Mouse (Mus musculus): ENCODE results near the gene Dennd5a.
"Not testable (repeated sequence)": the region's sequence is repeated elsewhere in the genome, so short reads cannot be mapped to it uniquely, and the experiment has no call there.

Dennd5a gene

DNA sequence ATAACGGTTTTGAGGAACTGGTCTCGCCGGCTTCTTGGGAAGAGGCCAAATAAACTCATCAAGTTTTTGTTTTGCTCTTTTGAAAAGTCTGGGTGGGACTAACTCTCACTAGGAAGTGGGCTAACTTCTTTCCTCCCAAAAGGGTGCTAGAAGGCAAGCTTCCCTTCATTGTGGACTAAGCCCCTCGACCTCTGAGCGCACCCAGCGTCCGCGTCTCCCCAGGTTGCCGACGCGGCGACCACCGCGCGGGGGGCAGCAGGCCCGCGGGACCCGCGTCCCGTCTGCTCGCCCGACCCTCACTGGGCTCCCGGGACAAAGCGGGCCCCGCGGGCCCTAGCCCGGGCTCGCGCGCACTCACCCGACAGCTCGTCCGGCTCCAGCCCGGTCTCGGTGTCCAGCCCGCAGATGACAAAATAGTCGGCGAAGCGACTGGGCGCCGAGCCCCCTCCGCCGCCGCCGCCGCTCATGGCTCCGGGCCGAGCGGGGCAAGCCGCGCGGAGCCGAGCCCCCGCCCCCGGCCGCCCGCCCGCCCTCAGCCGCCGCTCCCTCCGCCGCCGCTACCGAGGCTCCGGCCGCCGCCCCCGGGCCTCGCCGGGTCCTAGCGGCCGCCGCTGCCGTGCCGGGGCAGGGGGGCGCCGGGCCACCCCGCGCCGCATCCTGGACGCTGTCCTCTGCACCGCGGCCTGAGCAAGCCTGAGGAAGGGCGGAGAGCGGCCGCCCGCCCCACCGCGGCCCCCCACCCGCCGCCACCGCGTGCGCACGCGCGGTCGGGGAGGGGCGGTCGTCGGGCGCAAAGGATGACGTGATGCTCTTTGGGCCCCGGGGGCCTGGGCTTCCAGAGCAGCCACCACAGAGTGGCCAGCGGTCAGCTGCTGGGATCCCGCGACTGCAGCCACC is at the start of gene Dennd5a:
TSS of gene Dennd5a (minus strand) at position 755 of the 897 bp plus-strand sequence.
- peak; percentile 66 for DNase-seq (ENCODE audit: low spot score)

DNA sequence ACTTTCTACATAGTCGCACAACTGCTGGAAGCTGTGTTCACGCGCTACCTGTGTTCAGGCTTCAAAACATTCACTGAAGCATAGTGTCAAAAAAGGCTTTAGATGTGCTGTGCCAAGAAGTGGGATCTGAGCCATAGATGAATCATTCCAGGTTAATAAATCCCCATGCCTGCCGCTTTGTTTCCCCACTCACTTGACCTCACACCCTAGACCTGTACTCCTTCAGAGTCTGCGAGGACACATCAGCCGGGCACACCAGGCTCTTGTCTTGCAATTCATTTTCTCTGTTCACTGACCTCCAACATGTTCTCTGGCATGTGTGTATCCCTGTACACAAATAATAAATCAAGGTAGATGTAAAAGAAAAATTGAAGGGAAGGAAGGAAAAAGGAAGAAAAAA is 48.8 kb upstream of the Dennd5a start:
- DNase-seq (ENCODE audit: low spot score): no peak

DNA sequence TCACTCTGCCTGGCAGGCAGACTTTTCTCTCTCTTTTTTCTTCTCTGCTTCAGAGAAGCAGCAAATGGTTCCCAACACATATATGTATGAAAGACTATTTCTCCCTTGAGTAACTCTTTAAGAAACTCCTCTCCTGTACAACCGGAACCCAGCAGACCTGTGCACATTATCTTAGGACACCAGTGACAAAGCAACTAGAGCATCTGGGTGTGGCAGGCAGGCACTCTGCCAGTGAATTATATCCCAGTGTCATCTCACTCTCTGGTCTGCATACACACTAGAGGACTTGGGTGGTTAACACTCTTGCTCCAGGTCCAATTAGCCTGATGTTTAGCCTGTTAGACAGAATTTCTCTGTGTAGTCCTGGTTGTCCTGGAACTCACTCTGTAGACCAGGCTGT is 48.2 kb upstream of the Dennd5a start:
- no peak for DNase-seq (ENCODE audit: low spot score)

DNA sequence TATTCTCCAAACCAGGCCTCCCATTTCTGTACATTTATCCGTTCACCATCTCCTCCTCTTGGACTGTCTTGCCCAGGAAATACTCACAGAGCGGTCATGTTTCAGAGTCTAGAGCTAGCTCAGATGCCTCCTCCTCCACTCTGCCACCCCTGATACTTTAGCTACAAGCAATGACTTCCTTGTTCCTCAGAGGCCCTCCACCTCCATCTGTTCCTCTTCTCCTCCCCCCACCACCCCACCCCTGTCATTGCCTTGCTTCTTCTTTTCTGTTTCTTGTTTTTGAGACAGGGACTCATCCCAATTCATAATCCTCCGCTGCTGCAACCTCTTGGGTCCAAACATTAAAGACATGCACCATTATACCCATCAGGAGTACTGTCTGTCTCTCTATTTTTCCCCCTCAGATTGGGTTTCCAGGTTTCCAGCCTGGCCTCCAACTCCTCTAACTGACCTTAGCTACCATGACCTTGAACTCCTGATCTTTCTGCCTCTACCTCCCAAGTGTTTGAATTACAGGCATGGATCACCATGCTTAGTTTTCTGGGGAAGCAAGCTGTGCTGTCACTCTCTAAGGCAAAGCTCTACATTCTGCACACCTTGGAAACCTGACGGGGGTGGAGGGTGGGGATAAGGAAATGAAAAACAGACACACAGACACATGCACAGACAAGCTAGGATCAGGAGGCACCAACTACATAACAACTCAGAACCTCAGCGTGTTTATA is 46.4 kb upstream of the Dennd5a start:
- no peak for DNase-seq (ENCODE audit: low spot score)

DNA sequence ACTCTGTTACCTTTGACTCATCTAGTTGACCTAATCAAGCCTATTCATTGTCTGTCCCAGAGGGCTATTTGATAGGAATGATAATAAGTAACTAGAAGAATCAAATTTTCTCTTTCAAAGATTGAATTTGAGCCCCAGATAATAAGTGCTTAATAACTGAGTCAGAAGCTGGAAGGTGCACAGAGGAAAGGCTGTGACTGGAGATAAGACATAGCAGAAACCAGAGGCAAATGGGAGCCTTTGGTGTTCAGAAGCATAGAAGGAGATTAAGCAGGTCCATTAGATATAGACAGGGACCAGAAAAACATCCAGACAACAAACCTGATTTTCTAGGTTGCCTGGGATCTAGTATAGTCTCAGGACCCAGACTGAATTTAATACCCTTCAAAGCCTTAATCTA is 45.7 kb upstream of the Dennd5a start:
- no peak for DNase-seq (ENCODE audit: low spot score)

DNA sequence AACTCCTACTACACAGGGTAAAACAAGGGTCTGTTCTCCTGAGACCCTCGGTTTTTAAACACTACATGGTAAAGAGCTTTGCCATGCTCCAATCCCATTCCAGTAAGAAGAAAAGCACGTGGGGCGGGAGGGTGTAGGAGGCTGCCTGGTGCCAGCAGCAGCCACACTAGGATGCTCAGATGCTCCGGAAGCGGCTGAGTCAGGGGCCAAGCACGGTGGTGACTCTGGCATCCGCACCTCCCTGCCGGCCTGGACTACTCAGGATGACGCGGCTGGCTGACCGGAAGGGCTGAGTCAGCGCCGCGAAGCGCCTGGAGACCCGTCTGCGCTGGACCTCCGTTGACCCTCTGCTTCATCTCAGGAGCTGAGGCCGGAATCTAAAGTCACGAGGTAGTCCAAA is 42.7 kb upstream of the Dennd5a start:
- DNase-seq (ENCODE audit: low spot score): no peak

DNA sequence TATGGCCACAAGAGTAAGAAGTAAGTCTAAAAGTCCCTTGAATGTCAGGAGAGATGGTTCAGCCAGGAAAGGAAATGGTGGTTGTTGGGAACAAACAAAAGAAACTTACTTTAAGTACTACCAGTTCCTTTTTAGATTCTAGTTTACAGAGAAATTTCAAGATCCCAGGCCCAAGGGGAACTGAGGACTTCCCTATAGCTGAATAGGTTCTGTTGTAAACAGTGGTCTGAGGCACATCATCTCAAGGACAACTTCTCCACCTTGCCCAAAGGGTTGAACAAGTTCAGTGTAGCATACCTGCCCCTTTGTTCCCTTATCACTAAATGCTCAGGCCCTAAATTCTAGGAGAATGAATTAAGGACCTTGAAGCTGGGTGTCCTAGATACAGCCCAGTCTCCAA is 41.8 kb upstream of the Dennd5a start:
- no peak for DNase-seq (ENCODE audit: low spot score)

DNA sequence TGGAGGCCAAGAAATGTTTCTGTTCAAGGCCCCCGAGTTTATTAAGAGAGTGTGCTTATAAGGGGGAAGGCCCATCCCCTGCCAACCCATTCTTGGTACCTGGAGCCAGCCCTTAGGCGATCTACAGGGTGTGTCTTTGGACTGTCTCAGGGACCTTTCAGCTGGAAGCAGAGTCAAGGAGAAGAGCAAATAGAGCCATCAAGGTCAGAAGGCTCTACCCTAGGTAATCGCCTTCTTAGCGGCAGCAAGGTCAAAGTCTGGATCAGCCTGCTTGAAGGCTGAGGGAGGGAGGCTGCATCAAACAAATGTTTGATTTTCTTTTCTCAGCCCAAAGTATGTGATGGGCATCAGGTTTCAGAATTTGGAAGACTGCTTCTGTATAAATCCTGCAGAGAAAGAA is 38.1 kb upstream of the Dennd5a start:
- DNase-seq (ENCODE audit: low spot score): no peak

DNA sequence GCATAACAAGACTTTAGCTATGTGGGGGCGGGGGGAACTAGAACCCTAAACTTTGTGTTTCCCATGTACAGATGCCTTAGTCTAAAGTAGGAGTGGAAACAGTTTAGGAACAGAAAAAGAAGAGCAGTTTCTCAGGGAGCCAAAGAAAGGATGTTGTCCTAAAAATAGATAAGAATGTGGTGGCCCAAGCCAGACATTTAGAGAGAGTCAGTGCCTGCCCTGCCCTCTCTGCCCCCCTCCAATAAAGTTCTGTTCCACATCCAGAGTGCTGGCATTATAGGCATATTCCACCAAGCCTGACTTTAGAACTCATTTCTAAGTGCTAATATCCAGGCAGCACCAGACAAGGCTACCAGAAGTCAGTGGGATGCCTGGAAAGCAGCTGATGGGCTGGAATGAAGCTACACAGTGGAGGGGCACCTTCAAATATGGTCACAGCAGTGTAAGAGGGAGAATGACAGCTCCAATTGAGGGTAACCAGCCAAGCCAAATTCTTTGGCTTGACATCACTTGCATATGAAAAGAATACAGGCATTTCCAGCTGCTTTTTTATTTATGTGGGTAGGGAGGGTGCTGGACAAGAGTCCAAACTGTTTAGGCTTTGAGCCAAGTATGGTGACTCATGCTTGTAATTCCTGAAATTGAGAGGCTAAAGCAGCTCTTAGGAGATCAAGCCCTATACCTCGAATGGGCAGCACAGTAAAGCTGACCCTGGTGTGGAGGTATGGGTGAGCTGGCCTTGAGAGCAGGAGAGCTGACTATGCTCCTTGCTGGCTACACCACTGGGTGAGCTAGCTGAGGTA is 33.1 kb upstream of the Dennd5a start:
- DNase-seq (ENCODE audit: low spot score): no peak

DNA sequence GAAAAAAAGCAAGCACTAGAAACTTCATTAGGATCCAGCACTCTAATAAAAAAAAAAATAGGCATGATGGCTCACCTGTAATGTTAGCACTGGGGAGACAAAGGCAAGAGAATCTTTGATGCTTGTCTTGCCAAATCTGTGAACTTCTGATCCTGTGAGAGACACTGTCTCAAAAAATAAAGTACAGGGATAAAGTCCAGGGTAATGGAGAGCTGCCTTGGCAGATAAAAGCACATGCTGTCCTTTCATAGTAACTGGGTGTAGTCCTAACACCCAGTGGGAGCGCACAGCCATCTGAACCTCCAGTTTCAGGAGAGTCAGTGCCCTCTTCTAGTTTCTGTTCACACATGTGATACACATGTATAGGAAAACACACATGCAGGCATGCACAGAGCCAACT is 31.0 kb upstream of the Dennd5a start:
- no peak for DNase-seq (ENCODE audit: low spot score)

DNA sequence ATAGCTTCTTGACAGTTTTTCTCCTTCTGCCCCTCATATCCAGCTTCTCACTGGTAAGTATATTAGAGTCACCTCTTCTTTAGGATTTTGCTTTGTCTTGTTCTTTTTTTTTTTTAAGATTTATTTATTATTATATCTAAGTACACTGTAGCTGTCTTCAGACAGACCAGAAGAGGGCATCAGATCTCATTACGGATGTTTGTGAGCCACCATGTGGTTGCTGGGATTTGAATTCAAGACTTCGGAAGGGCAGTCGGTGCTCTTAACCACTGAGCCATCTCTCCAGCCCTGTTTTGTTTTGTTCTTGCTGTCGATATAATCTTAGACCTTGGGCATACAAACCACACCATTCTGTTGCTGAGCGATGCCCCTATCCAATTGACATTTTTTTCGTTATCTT is 26.5 kb upstream of the Dennd5a start, which contains the start of gene Tmem41b:
TSS of gene Tmem41b (minus strand) at position 155 of the 400 bp plus-strand sequence.
- DNase-seq (ENCODE audit: low spot score): not testable (repeated sequence)

DNA sequence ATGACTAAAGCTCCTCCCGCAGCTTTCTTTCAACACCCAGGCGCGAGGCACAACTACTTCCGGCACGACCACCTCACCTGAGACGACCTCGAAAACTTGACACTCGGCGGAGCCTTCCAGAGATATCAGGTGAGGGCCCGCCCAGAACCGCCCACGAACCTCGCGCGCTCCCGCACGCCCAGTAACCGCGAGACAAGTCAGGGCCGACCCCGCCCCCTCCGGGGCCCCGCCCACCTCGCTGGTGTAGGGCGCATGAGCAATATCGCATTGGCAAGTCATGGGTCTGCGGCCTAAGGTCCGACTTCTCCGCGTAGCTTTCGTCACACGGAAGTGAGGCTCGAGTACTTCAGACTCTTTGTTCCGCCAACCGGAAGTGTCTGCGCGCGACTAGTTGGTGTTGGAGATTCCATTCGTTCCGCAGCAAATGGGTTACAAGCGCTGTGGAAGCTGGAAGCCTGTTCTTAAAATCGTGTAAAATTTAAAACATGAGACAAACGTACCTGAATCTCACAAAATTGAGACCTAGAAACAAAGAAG is 25.9 kb upstream of the Dennd5a start:
- DNase-seq (ENCODE audit: low spot score): peak; percentile 98

DNA sequence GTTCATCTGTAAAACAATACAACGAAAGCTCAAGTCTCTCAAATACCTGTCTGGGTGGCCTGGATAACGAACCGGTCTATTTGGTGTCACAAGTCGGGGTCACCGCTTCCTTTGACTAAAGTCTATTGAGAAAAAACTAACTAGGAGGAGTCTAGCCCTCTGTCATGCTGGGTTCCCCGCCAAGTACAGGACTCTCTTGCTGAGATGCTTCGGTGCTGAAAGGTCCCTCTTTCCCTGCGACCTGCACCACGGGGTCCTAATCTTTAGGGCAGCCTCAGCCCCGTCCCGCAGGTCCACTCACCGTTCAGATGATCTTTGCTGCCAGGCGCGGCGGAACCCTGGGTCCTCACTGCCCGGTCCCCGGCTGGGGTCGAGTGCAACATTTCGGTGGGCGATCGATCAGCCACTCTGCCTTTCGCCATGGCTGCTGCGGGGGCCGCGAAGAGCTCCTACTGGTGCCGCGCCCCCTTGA is 25.4 kb upstream of the Dennd5a start:
- no peak for DNase-seq (ENCODE audit: low spot score)

DNA sequence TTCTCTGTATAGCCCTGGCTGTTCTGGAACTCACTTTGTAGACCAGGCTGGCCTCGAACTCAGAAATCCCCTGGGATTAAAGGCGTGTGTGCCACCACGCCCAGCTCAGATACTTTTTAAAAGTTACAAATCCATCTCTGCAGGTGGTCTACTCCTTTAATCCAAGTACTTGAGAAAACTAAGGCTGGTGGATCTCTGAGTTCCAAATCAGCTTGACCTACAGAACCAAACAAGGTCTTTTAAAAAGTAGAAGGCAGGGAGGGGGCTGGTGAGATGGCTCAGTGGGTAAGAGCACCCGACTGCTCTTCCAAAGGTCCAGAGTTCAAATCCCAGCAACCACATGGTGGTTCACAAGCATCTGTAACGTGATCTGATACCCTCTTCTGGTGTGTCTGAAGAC is 24.3 kb upstream of the Dennd5a start:
- not testable (repeated sequence) for DNase-seq (ENCODE audit: low spot score)

DNA sequence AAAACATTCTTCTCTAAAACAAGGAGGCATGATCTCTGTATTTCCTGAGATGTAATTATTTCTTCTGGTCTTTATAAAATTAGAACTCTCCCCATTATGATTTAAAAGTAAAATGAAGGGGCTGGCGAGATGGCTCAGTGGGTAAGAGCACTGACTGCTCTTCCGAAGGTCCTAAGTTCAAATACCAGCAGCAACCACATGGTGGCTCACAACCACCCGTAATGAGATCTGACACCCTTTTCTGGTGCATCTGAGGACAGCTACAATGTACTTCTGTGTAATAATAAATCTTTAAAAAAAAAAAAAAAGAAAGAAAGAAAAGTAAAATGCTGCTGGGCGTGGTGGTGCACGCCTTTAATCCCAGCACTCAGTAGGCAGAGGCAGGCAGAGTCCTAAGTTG is 16.9 kb upstream of the Dennd5a start:
- not testable (repeated sequence) for DNase-seq (ENCODE audit: low spot score)

DNA sequence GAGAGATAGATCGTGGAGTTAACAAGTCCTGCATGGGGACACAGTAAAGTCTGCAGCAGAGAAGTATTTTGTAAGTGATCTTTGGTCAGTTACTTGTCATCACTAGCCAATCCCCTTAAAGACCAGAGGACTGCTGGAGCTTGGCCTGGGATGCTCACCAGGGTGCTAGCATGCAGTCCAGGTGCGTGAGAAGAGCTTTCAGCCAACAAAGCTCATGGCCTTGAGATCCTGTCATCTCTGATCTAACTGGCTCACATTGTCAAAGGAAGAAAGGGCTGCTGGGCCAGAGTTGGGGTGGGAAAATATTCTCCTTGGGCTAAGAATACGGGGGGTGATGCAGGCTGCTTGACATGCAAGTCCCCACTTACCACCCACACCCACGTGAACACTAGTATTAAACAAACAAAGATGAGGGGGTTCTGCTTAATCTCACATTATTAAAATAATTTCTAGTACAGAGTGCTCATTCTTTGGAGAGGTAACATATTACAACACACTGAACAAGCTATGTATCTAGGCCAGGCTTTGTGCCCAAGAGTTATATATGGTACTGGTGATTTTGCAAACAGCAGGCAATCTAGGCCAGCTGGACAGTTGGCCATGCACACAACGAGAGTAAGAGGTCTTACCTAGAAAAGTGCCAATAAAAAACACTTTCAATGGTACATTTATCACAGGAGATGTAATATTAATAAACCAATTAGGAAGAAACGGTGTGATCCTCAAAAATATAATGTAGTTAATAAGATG is 15.9 kb upstream of the Dennd5a start:
- no peak for DNase-seq (ENCODE audit: low spot score)

DNA sequence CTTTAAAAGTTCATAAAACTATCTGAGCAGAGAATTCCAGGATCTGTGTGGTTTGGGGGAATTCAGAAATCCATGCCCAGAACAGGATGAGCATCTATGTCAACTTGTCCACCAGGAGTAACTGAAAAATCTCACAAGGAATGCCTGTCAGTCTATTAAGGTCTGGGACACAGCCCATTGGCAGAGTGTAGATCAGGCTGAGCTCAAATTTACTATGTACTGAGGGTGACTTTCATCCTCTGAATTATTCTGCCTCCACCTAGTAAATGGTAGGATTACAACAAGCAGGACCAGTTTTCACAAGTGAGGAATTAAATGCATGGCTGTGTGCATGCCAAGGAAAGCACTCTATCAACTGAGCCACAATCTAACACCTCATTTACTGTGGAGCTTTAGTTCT is 9.3 kb upstream of the Dennd5a start:
- DNase-seq (ENCODE audit: low spot score): no peak

DNA sequence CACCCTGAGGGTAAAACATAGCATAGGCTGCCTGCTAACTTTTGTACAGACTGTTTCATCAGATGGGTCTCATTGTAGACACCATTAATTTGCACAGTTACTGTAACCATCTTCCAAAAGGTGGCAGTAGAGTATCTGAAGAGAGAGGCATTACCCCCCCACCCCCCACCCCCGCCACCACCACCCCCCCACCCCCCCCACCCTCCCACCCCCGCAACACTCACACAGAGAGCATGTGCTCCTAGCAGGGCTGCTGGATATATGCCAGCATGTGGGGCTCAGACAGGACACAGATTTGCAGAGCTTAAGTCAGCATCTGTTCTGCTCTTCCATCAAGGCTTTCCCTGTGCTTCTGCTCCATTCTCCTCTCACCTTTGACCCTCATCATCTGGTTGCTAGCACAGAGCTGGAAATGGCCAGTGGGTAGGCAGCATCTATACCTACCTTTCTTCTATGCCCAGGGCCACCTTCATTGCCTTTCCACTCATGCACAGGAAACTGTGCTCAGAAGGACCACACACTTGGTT is 8.7 kb upstream of the Dennd5a start:
- DNase-seq (ENCODE audit: low spot score): no peak

DNA sequence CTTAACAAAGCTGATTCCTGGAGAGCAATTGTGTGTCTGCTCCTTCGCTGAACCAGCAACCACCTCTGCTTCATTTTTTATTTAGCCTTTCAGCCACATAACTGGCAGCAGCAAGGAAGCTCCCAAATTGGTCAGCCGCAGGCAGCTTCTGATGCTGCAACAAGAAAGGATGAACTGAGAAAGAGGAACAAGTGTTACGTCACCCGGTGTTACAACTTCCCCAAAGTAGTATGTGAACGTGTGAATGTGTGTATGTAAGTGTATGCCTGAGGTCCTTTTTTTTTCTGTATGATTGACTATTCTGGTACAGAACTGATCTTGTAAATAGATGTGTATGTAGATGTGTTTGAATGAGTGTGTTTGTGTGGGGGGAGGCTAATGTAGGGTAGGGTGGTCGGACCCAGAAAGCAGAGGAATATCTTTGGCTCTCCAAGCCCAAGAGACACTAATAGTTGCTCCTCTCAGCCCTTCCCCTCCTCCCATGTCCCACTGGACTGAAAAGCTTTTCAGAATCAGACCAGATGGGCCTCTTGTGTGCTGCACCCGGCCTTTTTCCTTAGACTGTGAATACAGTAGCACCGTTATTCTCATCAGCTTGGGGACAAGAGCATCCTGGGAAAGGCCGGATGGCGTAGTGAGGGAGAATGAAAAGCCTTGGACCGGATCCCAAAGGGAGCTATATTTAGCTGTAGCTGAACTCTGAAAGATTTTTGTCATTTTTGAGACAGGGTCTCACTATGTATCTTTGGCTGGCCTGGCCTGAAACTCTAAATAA is 7.7 kb upstream of the Dennd5a start:
- no peak for DNase-seq (ENCODE audit: low spot score)

DNA sequence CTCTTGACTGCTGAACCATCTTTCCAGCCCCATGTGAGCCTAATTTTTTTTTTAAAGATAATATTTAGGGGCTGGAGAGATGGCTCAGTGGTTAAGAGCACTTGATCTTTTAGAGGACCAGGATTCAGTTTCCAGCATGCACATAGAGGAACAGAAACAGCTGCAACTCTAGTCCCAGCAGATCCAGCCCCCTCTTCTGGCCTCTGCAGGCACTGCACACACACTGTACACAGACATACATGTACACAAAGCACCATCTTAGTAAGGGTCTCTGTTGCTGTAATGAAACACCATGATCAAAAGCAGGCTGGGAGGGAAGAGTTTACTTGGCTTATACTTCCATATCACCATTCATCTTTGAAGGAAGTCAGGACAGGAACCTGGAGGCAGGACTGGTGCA is 5.4 kb upstream of the Dennd5a start:
- no peak for DNase-seq (ENCODE audit: low spot score)

All from left cerebral cortex, adult 11 months (tissue).